Mouse (Mus musculus) lung, postnatal 25 days (tissue): ENCODE measurements around the gene Ggt1.
A peak's percentile ranks its signal among the peaks of the same experiment; 100 is the strongest.
"Not testable (repeated sequence)": the region's sequence is repeated elsewhere in the genome, so short reads cannot be mapped to it uniquely, and the experiment has no call there.

Experiments used
- DNase-seq: peaks from one replicate; pipeline ENCODE4 v3.0.0; 2022; ENCODE audit warnings: low spot score

Gene Ggt1

GRCm38 (mm10) chr10:75551175-75551574 lies 10.2 kb upstream of the Ggt1 start:
- peak; percentile 28 for DNase-seq

DNA sequence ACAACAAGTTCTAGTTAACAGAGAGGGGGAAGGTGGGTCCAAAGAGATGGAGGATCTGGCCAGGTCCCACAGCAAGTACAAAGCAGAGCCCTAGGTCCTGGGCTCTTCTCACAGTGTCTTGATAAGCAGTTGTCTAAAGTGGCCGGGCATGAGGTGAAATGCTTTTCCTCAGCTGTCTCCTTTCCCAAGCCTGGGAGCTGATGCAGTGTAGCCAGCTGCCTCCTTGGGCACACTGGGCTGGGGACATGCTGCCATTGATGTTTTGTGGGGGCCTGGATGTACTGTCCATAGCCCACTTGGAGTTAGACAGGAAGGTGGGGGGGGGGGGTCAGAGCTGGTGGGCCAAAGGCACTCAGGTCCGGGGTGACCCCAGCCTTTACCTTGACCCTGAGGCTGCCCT lies 9.3 kb upstream of the Ggt1 start:
- DNase-seq: no peak

DNA sequence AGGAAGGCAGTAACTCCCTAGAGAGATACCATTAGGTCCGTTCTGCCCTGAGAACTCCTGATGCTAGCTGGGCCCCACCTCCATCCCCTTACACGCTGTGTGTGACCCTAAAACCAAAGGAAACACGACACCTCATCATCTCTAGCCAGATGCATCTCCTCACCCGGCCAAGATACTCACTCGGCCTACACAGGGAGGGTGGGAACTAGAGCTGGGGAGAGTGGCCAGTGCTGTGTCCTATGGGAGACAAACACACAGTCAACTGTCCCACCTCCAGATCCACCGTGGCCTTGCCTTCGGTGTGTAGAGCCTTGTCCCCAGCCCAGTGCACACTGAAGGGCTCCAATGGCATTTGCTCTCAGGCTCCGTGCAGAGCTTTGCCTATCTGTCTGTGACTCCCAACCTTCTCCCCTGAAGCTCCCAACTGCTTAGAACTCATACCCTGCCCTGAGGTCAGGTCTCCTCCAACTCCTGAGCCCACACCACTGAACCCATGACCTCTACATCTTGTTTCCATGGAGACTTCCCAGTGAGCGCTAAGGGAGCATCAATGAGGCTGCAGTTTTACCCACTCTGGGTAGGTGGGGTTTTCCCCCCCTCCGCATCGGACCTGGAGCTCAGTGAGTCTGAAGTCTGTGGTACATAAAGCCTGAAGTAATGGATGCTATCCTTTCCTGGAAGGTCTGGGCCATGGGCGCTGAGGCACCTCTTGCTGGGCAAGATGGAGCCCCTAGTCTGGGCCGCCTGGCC lies 8.5 kb upstream of the Ggt1 start:
- no peak for DNase-seq

- DNase-seq: no peak
These were observed 7.3 kb upstream of the Ggt1 start for GRCm38 (mm10) chr10:75554090-75554489.

DNA sequence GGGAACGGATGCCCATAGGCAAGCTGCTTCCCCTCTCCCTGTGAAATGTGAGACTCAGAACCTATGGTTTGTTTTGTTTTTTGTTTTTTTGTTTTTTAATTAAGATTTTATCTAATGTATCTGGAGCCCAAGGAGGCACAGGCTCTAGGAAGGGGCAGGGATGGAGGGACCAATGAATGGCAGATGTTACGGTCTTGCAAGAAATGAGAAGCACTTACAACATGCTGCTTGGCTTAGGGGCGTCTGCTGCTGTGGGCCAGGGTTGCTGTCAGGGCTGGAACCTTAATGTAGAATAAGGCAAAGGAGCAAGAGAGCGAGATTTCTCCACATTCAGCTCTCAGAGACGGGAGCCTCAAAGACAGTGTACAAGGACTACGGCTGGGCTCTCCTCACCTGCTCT lies 5.8 kb upstream of the Ggt1 start:
- no peak for DNase-seq

GRCm38 (mm10) chr10:75556026-75556425 lies 5.4 kb upstream of the Ggt1 start:
- no peak for DNase-seq

- DNase-seq: no peak
These were observed 2.9 kb upstream of the Ggt1 start for GRCm38 (mm10) chr10:75558515-75558914.

- no peak for DNase-seq
These were observed 2.2 kb upstream of the Ggt1 start for GRCm38 (mm10) chr10:75559041-75559675.

DNA sequence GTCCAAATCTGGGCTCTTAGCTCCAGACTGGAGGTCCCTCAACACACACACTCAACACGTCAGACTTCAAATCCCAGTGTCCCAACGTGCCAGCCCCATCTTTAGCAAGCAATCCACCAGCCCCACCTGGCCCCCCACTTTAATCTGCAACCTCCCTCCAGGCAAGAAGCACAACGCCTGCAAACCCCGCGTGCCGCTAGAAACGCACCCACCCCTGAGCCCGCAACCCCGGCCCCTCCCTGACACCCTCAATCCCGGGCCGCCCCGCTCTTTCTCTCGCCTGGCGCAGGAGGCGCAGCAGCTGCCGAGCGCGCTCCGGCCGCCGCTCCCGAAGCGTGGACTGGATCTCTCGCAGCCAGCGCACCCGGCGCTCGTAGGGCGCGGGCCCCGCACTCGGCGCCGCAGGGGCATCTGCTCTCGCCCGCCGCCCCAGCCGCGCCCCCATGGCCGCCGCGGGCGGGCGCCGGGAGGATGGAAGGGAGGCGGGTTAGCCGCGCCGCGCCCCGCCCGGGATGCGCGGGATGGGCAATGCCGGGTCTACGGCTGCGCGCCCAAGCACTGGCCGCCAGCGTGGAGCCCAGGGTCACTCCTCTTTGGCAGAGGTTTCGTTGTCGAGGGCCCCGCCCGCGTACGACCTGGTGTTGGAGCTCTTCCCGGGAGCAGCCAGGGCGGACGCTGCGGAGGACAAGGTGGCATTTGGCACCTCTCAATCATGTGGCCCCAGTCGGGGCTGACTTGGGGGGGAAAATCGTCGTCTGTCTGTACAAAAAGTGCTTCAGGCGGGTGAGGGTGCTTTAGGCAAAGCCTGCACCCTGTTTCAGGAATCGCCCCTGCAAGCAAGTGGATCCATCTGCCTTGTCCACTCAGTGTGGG lies 1.5 kb upstream of the Ggt1 start, which contains the start of gene Lrrc75b:
Gene Lrrc75b, minus strand, starts transcription at position 655 of the 873 bp plus-strand sequence.
- DNase-seq: peak; percentile 28

GRCm38 (mm10) chr10:75560549-75560899 lies 880 bp upstream of the Ggt1 start:
- no peak for DNase-seq

GRCm38 (mm10) chr10:75562596-75562995 lies 1.2 kb downstream of the Ggt1 start:
- no peak for DNase-seq

GRCm38 (mm10) chr10:75564687-75565265 lies 3.4 kb downstream of the Ggt1 start:
- no peak for DNase-seq

DNA sequence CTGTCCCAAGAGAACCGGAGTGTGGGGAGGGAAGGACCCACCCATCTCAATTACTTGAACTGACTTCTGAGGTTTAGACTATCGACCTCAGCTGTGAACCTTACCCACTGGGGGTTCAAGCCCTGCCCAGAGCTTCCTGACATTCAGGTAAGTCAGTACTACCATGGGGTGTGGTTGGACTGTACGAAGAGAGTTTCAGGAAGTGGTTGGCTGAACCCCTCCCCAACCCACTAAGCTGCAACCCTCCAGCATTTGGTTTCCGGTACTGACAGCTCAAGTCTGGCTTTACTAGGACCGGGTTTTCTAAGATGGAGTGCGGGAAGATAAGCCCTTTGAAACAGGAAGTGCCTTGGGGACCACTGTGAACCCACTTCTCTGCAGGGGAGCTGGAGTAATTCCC lies 4.0 kb downstream of the Ggt1 start:
- peak; percentile 71 for DNase-seq

DNA sequence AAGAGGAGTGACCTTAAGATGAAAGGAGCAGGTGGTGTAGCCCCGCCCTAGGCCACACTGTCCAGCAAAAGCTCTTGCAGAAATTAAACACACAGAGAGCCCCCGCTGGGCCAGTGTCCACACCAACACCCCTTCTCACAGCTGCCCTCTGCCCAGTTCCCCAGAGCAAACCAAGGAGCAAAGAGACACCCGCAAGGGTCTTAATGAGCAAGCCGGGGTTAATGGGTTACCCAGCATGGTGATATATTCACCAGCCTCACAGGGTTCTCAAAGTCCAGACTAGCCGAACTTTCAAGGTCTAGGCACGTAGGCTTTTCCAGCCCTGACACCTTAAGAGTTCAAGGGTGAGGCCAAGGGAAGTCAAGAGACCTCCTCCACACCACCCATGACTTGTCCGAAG lies 4.5 kb downstream of the Ggt1 start:
- no peak for DNase-seq

DNA sequence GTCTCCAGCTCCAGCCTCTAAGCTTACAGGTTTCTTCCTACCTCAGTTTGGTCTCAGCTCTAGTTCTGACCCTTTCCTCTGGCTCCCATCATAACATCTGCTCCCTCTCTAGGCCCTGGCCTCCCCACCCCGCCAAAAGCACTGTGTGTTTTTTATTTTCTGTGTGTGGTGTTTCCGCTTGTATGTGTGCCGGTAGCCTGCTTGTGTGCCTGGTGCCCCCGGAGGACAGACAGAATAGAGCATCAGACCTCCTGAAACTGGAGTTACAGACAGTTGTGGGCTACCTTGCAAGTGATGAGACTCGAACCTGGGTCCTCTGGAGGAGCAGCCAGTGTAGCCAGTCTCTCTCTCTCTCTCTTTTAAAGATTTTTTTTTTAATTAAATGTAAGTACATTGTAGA lies 4.9 kb downstream of the Ggt1 start:
- DNase-seq: no peak

- DNase-seq: not testable (repeated sequence)
These were observed 5.4 kb downstream of the Ggt1 start for GRCm38 (mm10) chr10:75566765-75567164.

DNA sequence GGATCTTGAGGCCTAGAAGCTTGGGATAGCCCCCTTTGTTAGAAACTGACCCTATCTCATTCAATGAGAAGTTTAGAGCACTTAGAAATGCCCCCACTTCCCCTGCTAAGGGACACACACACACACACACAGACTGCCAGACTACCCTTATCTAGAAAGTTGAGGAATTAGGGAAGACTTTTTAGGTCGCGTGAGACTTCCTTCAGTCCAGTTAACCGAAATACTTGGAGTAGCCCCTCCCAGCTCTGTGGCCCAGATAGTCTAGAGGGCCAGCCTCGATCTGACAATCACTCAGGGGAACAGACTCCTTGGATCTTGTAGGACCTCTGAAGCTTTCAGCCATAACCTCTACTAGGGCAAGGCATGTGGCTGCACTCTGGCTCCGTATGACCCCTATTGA lies 6.6 kb downstream of the Ggt1 start:
- no peak for DNase-seq

GRCm38 (mm10) chr10:75568441-75568840 lies 7.0 kb downstream of the Ggt1 start:
- no peak for DNase-seq

GRCm38 (mm10) chr10:75568851-75569250 lies 7.4 kb downstream of the Ggt1 start:
- no peak for DNase-seq

- DNase-seq: no peak
These were observed 9.7 kb downstream of the Ggt1 start for GRCm38 (mm10) chr10:75570981-75571657.

GRCm38 (mm10) chr10:75571937-75572336 lies 10.5 kb downstream of the Ggt1 start:
- DNase-seq: no peak

- no peak for DNase-seq
These were observed 11.8 kb downstream of the Ggt1 start for GRCm38 (mm10) chr10:75573181-75573580.
